8 mouse cellular contexts compared by ENCODE assay signal in the genomic region with DNA sequence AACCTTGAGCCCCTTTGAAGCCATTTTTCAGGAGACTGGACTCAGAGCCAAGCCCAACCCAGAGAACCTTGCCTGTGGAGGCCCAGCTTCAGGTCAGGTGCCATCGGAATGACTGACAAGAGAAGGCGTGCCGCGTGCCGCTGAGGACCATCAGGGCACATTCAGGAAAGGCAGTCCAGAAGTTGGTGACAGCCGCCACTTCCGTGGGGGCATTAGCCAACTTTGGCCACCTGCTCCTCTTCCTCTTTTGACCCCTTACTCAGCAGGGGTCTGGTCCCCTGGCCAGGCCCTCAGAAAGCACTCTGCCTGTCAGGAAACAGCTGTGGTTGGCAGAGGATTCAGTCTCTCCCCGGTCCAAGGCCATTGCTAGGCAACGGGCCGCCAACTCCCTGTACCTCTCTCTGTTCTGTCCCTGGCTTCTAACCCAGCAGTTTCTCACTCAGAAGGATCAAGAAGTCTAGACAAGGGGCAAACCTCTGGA. TPM values are rescaled to one million over a fixed set of nuclear protein-coding genes. Genes with fewer than 3 reads are reported as not detected.
DNase-seq lines count a peak whose midpoint lies in the region; ATAC-seq and TF ChIP-seq lines count a peak whose summit lies in the region.

Gene Plekhg5, plus strand, starts transcription at position 378 of the 481 bp plus-strand sequence.

- no peaks in the 10 kb centered on the region for H3K9me3 ChIP-seq in intestine, postnatal 0 days (ENCODE audit: control insufficient read depth)
- H3K9me3 ChIP-seq in lung, embryonic 15.5 days = no peaks in the 10 kb centered on the region

- H3K4me3 ChIP-seq in intestine, postnatal 0 days (ENCODE audit: low read depth, low read length) = no peak within 1 kb of the TSS
- H3K4me3 ChIP-seq in lung, embryonic 15.5 days = no peak within 1 kb of the TSS

- no peak for TF ChIP-seq CTCF in intestine, postnatal 0 days (IDR thresholded peaks at IDR 0.05; ENCODE audit: low read depth)

- no peaks in the 10 kb centered on the region for H3K27me3 ChIP-seq in intestine, postnatal 0 days (replicated peaks; ENCODE audit: control insufficient read depth, insufficient read depth, low read length)
- H3K27me3 ChIP-seq in lung, embryonic 15.5 days = no peaks in the 10 kb centered on the region

- 49% methylated on average over 10 of the region's 10 CpGs for WGBS in intestine, postnatal 0 days
- 39% methylated on average over 10 of the region's 10 CpGs for WGBS in lung, embryonic 15.5 days

- no peaks in the 10 kb centered on the region for H3K36me3 ChIP-seq in intestine, postnatal 0 days (ENCODE audit: control insufficient read depth, insufficient read depth)
- H3K36me3 ChIP-seq in lung, embryonic 15.5 days = no peaks in the 10 kb centered on the region

- DNase-seq in layer of hippocampus, adult 11-12 months (ENCODE audit: low spot score) = peak; percentile 52
- DNase-seq in layer of hippocampus, adult 9-10 months (ENCODE audit: low spot score) = no peak
- peak; percentile 70 for DNase-seq in adrenal gland, adult 2 months
- no peak for DNase-seq in c-Kit-positive CD71-positive TER-119-positive erythroid progenitor cells, embryonic 14.5 days (ENCODE audit: low spot score)
- no peak for DNase-seq in spleen, adult 18-20 months

- no peak within 1 kb of the TSS for H3K9ac ChIP-seq in intestine, postnatal 0 days (ENCODE audit: low read depth, low read length)
- H3K9ac ChIP-seq in lung, embryonic 15.5 days = no peak within 1 kb of the TSS

- ATAC-seq in granulocyte monocyte progenitor cell, adult 5-6 weeks (replicated peaks; ENCODE audit: poor library complexity, severe bottlenecking) = peak; percentile 88
- no peak for ATAC-seq in intestine, postnatal 0 days
- peak; percentile 47 for ATAC-seq in lung, embryonic 15.5 days (ENCODE audit: borderline replicate concordance, extremely low read depth, low FRiP score, low TSS enrichment)

- H3K4me2 ChIP-seq in intestine, postnatal 0 days (replicated peaks; ENCODE audit: low read depth) = no peak within 1 kb of the TSS
- H3K4me2 ChIP-seq in lung, embryonic 15.5 days = no peak within 1 kb of the TSS

- H3K4me1 ChIP-seq in intestine, postnatal 0 days (replicated peaks; ENCODE audit: control insufficient read depth, insufficient read depth, low read length) = no peaks in the 10 kb centered on the region
- peaks cover 24% of the 10 kb centered on the region for H3K4me1 ChIP-seq in lung, embryonic 15.5 days

- H3K27ac ChIP-seq in intestine, postnatal 0 days (ENCODE audit: low read depth, low read length) = no peak within 1 kb of the TSS
- peak within 1 kb of the TSS; percentile 72 for H3K27ac ChIP-seq in lung, embryonic 15.5 days

RNA-seq across cellular contexts. Expression of gene Plekhg5, which starts in this region (rescaled TPM):
- total RNA-seq in adrenal gland, adult 2 months (2021) = 10 to 100 TPM in 1 of 2 experiments, 1 to 10 TPM in 1; 7.4 to 15.5 TPM
- 21.9 and 30.7 TPM in 2 replicates for polyA plus RNA-seq in adrenal gland, adult 2 months (2012; rRNA removed)
- 0.34 and 7.6 TPM in 2 replicates for total RNA-seq in granulocyte monocyte progenitor cell, adult 5-6 weeks (2014; fragmentation: Nextera tagmentation)
- total RNA-seq in granulocyte monocyte progenitor cell, adult 5-6 weeks (2017) = 1.8 and 2.2 TPM in 2 replicates
- polyA plus RNA-seq in intestine, postnatal 0 days (2015; fragmentation: Nextera tagmentation; extraction: Ambion mirVana) = 14.0 and 19.6 TPM in 2 replicates
- polyA plus RNA-seq in lung, embryonic 15.5 days (2015; fragmentation: Nextera tagmentation; extraction: Ambion mirVana) = 18.9 and 22.3 TPM in 2 replicates

Comparison
In these comparisons a context has a peak if more than half of its experiments do, and no peak if none do; other contexts are left out.
1. DNase-seq: peak in layer of hippocampus, adult 11-12 months (single experiment) and adrenal gland, adult 2 months (single experiment); none in layer of hippocampus, adult 9-10 months (single experiment), c-Kit-positive CD71-positive TER-119-positive erythroid progenitor cells, embryonic 14.5 days (single experiment) and spleen, adult 18-20 months (0 of 2).